In the genomic region with DNA sequence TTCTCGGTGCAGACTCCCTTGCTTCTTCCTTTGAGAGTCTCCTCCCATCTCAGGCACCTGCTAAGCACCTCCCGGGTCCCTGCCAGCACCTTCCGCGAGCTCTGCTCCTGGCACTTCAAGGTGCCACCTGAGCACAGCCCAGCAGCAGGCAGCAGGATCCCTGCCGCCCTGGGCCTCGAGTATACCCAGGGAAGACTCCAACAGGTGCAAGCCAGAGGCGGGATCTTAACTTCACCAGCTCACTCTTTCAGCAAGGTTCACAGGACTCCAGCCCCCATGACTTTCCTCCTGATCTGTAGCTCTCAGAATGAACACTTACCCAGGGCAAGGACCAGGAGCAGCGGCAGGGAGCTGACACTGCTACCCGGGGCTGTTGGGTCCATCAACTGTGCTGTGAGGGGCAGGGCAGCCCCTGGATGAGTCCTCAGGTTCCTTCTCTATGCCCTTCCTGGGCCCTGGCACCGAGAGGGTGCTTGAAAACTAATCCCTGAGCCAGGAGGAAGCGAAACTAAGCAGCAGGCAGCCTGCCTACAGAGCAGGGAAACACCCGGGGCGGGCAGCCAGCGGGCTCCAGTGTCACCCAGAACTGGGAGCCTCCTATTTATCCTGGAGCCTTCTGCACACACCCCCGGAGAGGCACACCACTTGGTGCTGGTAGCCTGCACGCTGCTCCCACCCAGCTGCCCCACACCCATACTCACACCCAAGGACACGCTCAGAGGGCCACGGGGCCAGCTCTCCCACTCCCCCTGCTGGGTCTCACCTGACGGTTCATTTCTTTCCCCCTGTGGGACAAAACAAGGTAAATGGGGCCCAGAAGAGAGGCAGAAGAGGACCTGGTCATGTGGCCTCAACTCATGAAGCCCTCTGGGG, we compare ENCODE assay signal across 8 mouse cellular contexts. TPM values are rescaled to one million over a fixed set of nuclear protein-coding genes. Genes with fewer than 3 reads are reported as not detected.
DNase-seq lines count a peak whose midpoint lies in the region; ATAC-seq and TF ChIP-seq lines count a peak whose summit lies in the region.

Btc (minus strand) TSS at position 656 of the 873 bp plus-strand sequence.

- peak within 1 kb of the TSS; percentile 35 for H3K9ac ChIP-seq in forebrain, embryonic 15.5 days (replicated peaks)
- peak within 1 kb of the TSS; percentile 57 for H3K9ac ChIP-seq in lung, embryonic 14.5 days

- H3K4me3 ChIP-seq in bone marrow macrophage, adult 2 months (ENCODE audit: insufficient read depth, low read length): peak within 1 kb of the TSS; percentile 44
- peak within 1 kb of the TSS; percentile 31 for H3K4me3 ChIP-seq in forebrain, embryonic 15.5 days
- peak within 1 kb of the TSS; percentile 37 for H3K4me3 ChIP-seq in lung, embryonic 14.5 days (ENCODE audit: low read depth, low read length)

- H3K36me3 ChIP-seq in forebrain, embryonic 15.5 days: no peaks in the 10 kb centered on the region
- H3K36me3 ChIP-seq in lung, embryonic 14.5 days (ENCODE audit: insufficient read depth): no peaks in the 10 kb centered on the region

- intact Hi-C loops in heart, postnatal 25 days (cut with DNase I): no loop called here

- H3K27ac ChIP-seq in bone marrow macrophage, adult 2 months (ENCODE audit: insufficient read depth, low read depth, low read length): no peak within 1 kb of the TSS
- no peak within 1 kb of the TSS for H3K27ac ChIP-seq in forebrain, embryonic 15.5 days (replicated peaks)
- peak within 1 kb of the TSS; percentile 4; the same call in 1 of the 2 replicates for H3K27ac ChIP-seq in lung, embryonic 14.5 days (ENCODE audit: low read depth)

- no peak for TF ChIP-seq POLR2A in bone marrow macrophage, adult 2 months (IDR thresholded peaks at IDR 0.05; ENCODE audit: borderline replicate concordance, low read depth, low read length)

- H3K27me3 ChIP-seq in forebrain, embryonic 15.5 days: no peaks in the 10 kb centered on the region
- H3K27me3 ChIP-seq in lung, embryonic 14.5 days (ENCODE audit: insufficient read depth, low read length): no peaks in the 10 kb centered on the region

- no peaks in the 10 kb centered on the region for H3K9me3 ChIP-seq in forebrain, embryonic 15.5 days
- no peaks in the 10 kb centered on the region for H3K9me3 ChIP-seq in lung, embryonic 14.5 days (ENCODE audit: low read depth, low read length)

- ATAC-seq in forebrain, embryonic 15.5 days (replicated peaks): peak; percentile 83
- peak; percentile 87 for ATAC-seq in lung, embryonic 14.5 days (ENCODE audit: insufficient read depth)
- ATAC-seq in neutrophil, adult 5-6 weeks (ENCODE audit: extremely low read depth, insufficient number of reproducible peaks, low FRiP score, poor library complexity, severe bottlenecking): 0 out of 2 replicates have a peak, but pooled peaks have one; percentile 9

- no peak for TF ChIP-seq CTCF in bone marrow macrophage, adult 2 months (IDR thresholded peaks at IDR 0.05; ENCODE audit: low read depth, low read length)
- peak; percentile 71 for TF ChIP-seq CTCF in lung, embryonic 14.5 days (IDR thresholded peaks at IDR 0.05; ENCODE audit: low read depth)

- peak; percentile 48 for DNase-seq in CD4-positive helper T cell, adult 2 months (ENCODE audit: low read depth, low spot score)
- DNase-seq in heart, postnatal 25 days (ENCODE audit: low spot score): peak; percentile 50
- DNase-seq in layer of hippocampus, adult 18-20 months (ENCODE audit: low spot score in 2 of 2): peak; percentile 27 to 57
- peak; percentile 61 for DNase-seq in lung, embryonic 14.5 days
- DNase-seq in thymus, adult 18-20 months: peak; percentile 36 to 44

- H3K4me2 ChIP-seq in forebrain, embryonic 15.5 days (replicated peaks): peak within 1 kb of the TSS; percentile 43
- peak within 1 kb of the TSS; percentile 72 for H3K4me2 ChIP-seq in lung, embryonic 14.5 days

- WGBS in forebrain, embryonic 15.5 days: 13% methylated on average over 19 of the region's 19 CpGs
- 8% methylated on average over 19 of the region's 19 CpGs for WGBS in lung, embryonic 14.5 days

- peaks cover 10% of the 10 kb centered on the region for H3K4me1 ChIP-seq in bone marrow macrophage, adult 2 months (ENCODE audit: control insufficient read depth, insufficient read depth, low read length)
- H3K4me1 ChIP-seq in forebrain, embryonic 15.5 days: peaks cover 10% of the 10 kb centered on the region
- no peaks in the 10 kb centered on the region for H3K4me1 ChIP-seq in lung, embryonic 14.5 days (ENCODE audit: insufficient read depth)

RNA-seq across cellular contexts. Expression of gene Btc, which starts in this region (rescaled TPM):
- polyA plus RNA-seq in bone marrow macrophage, adult 2 months (2012; ENCODE audit: insufficient read depth, insufficient read length, missing spikeins): not detected in 2 replicates
- 0.13 and 0.14 TPM in 2 replicates for polyA plus RNA-seq in forebrain, embryonic 15.5 days (2015; fragmentation: Nextera tagmentation; extraction: Ambion mirVana)
- total RNA-seq in heart, postnatal 25 days (2021): 1 to 10 TPM; 1.6 to 2.1 TPM
- total RNA-seq in layer of hippocampus, adult 18-20 months (2021): 1 to 10 TPM in 1 of 2 experiments, under 1 TPM in 1; 0.76 to 1.2 TPM
- polyA plus RNA-seq in lung, embryonic 14.5 days (2014; fragmentation: Nextera tagmentation; extraction: Ambion mirVana): 1.8 and 2.3 TPM in 2 replicates
- total RNA-seq in neutrophil, adult 5-6 weeks (2017): 0.12 TPM in 1 of 2 replicates, not detected in the other

Comparison
In these comparisons a context has a peak if more than half of its experiments do, and no peak if none do; other contexts are left out.
1. Peak in ATAC-seq, H3K4me3 ChIP-seq, H3K9ac ChIP-seq and H3K4me2 ChIP-seq in forebrain, embryonic 15.5 days; RNA of the gene not detected or under 1 TPM.
2. Peak in ATAC-seq in neutrophil, adult 5-6 weeks; RNA of the gene not detected or under 1 TPM.
3. ATAC-seq: peak in every context shown above with its lines; median percentile 87 in lung, embryonic 14.5 days; 83 in forebrain, embryonic 15.5 days; 9 in neutrophil, adult 5-6 weeks.